Mouse (Mus musculus): Measurements from ENCODE around the gene Lrrc4. TPM values are rescaled to one million over a fixed set of nuclear protein-coding genes. Genes with fewer than 3 reads are reported as not detected.

Lrrc4 gene
- polyA plus RNA-seq, 1 experiment = 0.53 TPM

DNA sequence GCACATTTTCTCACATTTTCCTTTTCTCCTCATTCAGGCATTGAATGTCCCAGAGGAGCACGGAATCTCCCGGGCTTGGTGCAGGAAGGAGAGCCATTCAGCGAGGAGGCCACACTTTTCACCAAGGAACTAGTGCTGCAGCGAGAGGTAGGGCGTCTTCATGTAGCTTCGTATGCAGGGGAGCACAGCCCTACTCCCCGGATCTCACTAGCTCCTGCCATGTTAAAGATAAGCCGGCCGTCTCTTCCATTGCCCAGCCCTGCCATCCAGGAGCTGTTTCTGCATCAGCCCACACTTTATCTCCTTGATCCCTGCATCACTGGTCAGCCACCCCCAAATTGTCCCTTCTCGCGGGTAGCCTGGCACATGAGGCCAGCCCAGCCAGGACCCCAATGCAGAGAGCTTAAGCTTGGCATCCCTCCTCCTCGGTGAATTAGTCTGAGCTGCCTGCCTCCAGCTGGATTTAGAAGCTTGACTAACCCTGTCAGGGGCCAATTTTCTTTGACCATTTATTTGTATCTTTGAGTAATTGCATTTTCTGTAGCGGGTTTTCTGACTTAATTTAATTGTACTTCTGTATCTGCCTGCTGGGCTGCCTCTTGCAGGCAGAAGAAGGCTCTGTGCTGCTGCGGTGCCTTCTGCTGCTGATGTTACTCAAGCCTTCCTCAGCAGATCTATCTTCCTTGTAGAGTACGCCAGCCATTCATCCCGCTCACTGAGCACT is 35.6 kb downstream of the Lrrc4 start:
- Histone ChIP-seq H3K27me3 (ENCODE audit: control insufficient read depth, insufficient read depth, low read length) (no peaks in the 10 kb centered on the region), H3K4me3 (ENCODE audit: extremely low read depth, insufficient read depth, insufficient read length) (no peak overlapping the region), H3K27ac (ENCODE audit: insufficient read depth, low read length) (no peak overlapping the region), H3K4me1 (ENCODE audit: control insufficient read depth, insufficient read depth, insufficient read length) (no peaks in the 10 kb centered on the region), H3K36me3 (ENCODE audit: control insufficient read depth, insufficient read depth, low read length) (peaks cover 7% of the 10 kb centered on the region)
- WGBS = 95% methylated on average over 16 of the region's 16 CpGs
- TF ChIP-seq POLR2A (IDR thresholded peaks at IDR 0.05; ENCODE audit: low read depth, low read length) (no peak), CTCF (IDR thresholded peaks at IDR 0.05; ENCODE audit: extremely low read depth, insufficient read depth, insufficient read length, insufficient replicate concordance) (no peak)
- no peak for DNase-seq (ENCODE audit: low read depth in 1 of 2, low spot score in 2 of 2)

DNA sequence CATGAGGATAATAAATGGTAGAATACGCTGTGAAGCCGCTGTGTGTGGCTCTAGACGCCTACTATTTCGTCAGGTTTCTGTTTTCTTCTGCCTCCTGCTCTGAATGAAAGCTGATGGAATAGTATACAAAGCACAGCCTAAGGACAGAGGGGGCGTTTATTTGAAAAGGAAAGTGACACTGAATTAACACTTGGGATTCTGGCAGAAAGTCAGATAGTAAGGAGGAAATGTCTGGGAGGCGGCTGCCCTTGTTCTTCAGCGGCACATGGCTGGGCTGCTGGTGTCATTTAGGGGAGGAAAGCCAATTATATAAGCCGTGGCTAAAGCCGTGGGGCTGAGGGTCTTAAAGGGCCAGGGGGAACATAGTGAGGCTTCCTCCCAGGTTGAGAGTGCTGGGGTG is 36.2 kb downstream of the Lrrc4 start:
- 87% methylated on average over 9 of the region's 9 CpGs for WGBS
- TF ChIP-seq CTCF (IDR thresholded peaks at IDR 0.05; ENCODE audit: extremely low read depth, insufficient read depth, insufficient read length, insufficient replicate concordance) = no peak
- TF ChIP-seq POLR2A (IDR thresholded peaks at IDR 0.05; ENCODE audit: low read depth, low read length) = no peak

DNA sequence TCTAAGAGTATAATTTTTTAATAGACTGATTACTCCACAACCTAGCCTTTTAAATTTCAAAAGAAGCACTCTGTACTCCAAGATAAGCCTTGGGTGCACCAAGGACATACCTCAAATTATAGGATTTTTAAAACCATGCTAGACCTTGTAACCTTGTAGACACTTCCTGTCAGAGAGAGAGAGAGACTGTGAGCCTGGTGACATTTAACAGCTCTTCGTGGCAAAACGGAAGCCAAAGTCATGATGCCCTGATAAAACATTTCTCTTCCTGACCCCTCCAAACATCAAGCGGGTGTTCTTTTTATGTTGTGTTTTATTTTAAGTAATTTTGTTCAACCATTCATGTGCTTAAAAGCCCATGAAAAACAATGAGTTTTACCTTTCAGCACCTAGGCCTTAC is 39.7 kb downstream of the Lrrc4 start:
- no peaks in the 10 kb centered on the region for H3K4me1 ChIP-seq (ENCODE audit: control insufficient read depth, insufficient read depth, insufficient read length)

More for the DNA sequence above, 36.2 kb downstream of the Lrrc4 start:
- peaks cover 7% of the 10 kb centered on the region for H3K36me3 ChIP-seq (ENCODE audit: control insufficient read depth, insufficient read depth, low read length)
- H3K27ac ChIP-seq (ENCODE audit: insufficient read depth, low read length) = no peak overlapping the region
- no peaks in the 10 kb centered on the region for H3K27me3 ChIP-seq (ENCODE audit: control insufficient read depth, insufficient read depth, low read length)
- no peak for DNase-seq (ENCODE audit: low read depth in 1 of 2, low spot score in 2 of 2)
- no peaks in the 10 kb centered on the region for H3K4me1 ChIP-seq (ENCODE audit: control insufficient read depth, insufficient read depth, insufficient read length)
- no peak overlapping the region for H3K4me3 ChIP-seq (ENCODE audit: extremely low read depth, insufficient read depth, insufficient read length)

DNA sequence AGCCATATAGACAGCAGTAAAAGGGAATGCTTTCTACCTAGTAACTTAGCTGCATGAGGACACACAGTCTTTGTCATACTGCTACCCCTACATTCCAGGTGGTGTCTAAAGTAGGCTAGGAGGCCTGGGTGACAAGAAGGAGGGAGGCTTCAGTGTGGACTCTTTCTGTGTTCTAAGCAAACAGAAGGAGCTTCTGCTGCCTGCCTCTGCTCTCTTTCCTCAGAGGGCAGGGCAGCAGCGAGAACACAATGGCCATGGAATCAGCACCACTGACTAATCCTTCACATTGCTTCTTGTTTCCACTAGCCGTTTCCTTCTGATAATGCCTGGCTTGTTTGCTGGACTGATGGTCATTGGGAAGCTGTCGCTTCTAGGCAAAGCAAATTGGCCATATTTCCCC is 40.4 kb downstream of the Lrrc4 start:
- Histone ChIP-seq H3K27me3 (ENCODE audit: control insufficient read depth, insufficient read depth, low read length) (no peaks in the 10 kb centered on the region), H3K36me3 (ENCODE audit: control insufficient read depth, insufficient read depth, low read length) (peaks cover 4% of the 10 kb centered on the region), H3K27ac (ENCODE audit: insufficient read depth, low read length) (no peak overlapping the region), H3K4me3 (ENCODE audit: extremely low read depth, insufficient read depth, insufficient read length) (no peak overlapping the region), H3K4me1 (ENCODE audit: control insufficient read depth, insufficient read depth, insufficient read length) (no peaks in the 10 kb centered on the region)
- WGBS = 82% methylated on average over 3 of the region's 3 CpGs
- no peak for TF ChIP-seq CTCF (IDR thresholded peaks at IDR 0.05; ENCODE audit: extremely low read depth, insufficient read depth, insufficient read length, insufficient replicate concordance)
- no peak for TF ChIP-seq POLR2A (IDR thresholded peaks at IDR 0.05; ENCODE audit: low read depth, low read length)
- DNase-seq (ENCODE audit: low read depth in 1 of 2, low spot score in 2 of 2) = no peak

More for the DNA sequence above, 39.7 kb downstream of the Lrrc4 start:
- DNase-seq (ENCODE audit: low read depth in 1 of 2, low spot score in 2 of 2) = no peak
- no peak overlapping the region for H3K27ac ChIP-seq (ENCODE audit: insufficient read depth, low read length)
- TF ChIP-seq POLR2A (IDR thresholded peaks at IDR 0.05; ENCODE audit: low read depth, low read length) (no peak), CTCF (IDR thresholded peaks at IDR 0.05; ENCODE audit: extremely low read depth, insufficient read depth, insufficient read length, insufficient replicate concordance) (no peak)
- no peaks in the 10 kb centered on the region for H3K27me3 ChIP-seq (ENCODE audit: control insufficient read depth, insufficient read depth, low read length)
- peaks cover 6% of the 10 kb centered on the region for H3K36me3 ChIP-seq (ENCODE audit: control insufficient read depth, insufficient read depth, low read length)
- WGBS = 63% methylated on average over 3 of the region's 3 CpGs
- H3K4me3 ChIP-seq (ENCODE audit: extremely low read depth, insufficient read depth, insufficient read length) = no peak overlapping the region

DNA sequence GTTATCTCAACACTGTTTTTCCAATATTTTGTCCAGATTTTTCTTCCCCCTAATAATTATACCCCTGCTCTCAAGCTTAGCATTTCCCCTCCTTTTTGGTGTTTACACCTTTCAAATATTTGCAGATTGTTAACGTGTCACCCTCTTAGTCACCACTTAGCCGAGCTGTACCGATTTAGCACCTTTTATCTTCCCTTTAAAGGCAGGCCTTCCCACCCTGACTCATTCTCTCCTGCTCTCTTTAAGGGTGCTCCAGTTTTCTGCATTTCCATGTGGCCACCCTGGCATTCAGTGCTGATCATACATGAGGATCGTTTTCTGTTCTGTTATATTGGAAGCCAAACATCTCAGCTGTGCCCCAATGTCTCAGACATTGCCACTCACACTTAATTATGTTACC is 41.9 kb downstream of the Lrrc4 start:
- no peaks in the 10 kb centered on the region for H3K27me3 ChIP-seq (ENCODE audit: control insufficient read depth, insufficient read depth, low read length)
- H3K27ac ChIP-seq (ENCODE audit: insufficient read depth, low read length) = no peak overlapping the region
- peaks cover 2% of the 10 kb centered on the region; the same call in 1 of the 2 replicates for H3K36me3 ChIP-seq (ENCODE audit: control insufficient read depth, insufficient read depth, low read length)
- no peak overlapping the region for H3K4me3 ChIP-seq (ENCODE audit: extremely low read depth, insufficient read depth, insufficient read length)
- 79% methylated on average over 4 of the region's 4 CpGs for WGBS
- DNase-seq (ENCODE audit: low read depth in 1 of 2, low spot score in 2 of 2) = no peak
- H3K4me1 ChIP-seq (ENCODE audit: control insufficient read depth, insufficient read depth, insufficient read length) = no peaks in the 10 kb centered on the region
- no peak for TF ChIP-seq POLR2A (IDR thresholded peaks at IDR 0.05; ENCODE audit: low read depth, low read length)
- no peak for TF ChIP-seq CTCF (IDR thresholded peaks at IDR 0.05; ENCODE audit: extremely low read depth, insufficient read depth, insufficient read length, insufficient replicate concordance)

DNA sequence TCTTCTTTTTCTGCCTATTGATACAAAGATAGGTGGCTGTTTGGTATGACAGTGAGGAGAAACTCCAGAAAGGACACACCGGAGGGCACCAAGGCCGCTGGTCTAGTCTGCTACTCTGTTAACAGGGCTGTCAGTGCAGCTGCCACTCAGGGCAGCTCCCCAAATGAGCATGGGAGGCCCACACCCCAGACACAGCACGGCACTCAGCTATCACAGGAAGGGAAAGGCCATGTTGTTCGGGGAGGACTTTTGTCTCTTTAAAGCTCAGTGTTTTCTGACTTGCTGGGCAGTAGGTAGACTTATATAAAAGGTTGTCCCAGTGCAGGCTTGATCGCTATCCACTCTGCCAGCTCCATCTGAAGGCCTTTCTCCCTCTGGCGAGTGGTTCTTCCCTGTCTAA is 44.4 kb downstream of the Lrrc4 start:
- Histone ChIP-seq H3K4me3 (ENCODE audit: extremely low read depth, insufficient read depth, insufficient read length) (no peak overlapping the region), H3K36me3 (ENCODE audit: control insufficient read depth, insufficient read depth, low read length) (no peaks in the 10 kb centered on the region; the same call in 1 of the 2 replicates), H3K27ac (ENCODE audit: insufficient read depth, low read length) (no peak overlapping the region), H3K4me1 (ENCODE audit: control insufficient read depth, insufficient read depth, insufficient read length) (no peaks in the 10 kb centered on the region), H3K27me3 (ENCODE audit: control insufficient read depth, insufficient read depth, low read length) (no peaks in the 10 kb centered on the region)
- no peak for DNase-seq (ENCODE audit: low read depth in 1 of 2, low spot score in 2 of 2)
- WGBS = 87% methylated on average over 6 of the region's 6 CpGs
- TF ChIP-seq POLR2A (IDR thresholded peaks at IDR 0.05; ENCODE audit: low read depth, low read length) = no peak
- no peak for TF ChIP-seq CTCF (IDR thresholded peaks at IDR 0.05; ENCODE audit: extremely low read depth, insufficient read depth, insufficient read length, insufficient replicate concordance)

DNA sequence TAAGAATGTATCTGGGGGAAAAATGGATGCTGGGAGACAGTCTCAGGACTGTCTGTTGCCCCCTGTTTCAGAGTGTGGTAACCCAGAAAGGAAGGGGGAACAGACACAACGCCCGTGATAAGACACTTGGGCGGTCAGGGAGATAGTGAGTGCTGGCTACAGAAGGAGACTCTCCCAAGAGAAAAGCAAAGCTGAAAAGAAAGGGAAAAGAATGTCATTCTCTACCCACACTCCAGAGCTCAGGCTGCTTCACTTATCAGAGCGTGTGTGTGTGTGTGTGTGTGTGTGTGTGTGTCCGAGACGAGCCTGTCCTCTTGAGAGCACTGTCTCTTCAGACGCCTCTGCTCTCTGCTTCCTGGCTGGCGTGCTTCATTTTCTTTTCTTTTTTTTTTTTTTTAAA is 45.8 kb downstream of the Lrrc4 start:
- no peak for DNase-seq (ENCODE audit: low read depth in 1 of 2, low spot score in 2 of 2)
- Histone ChIP-seq H3K4me1 (ENCODE audit: control insufficient read depth, insufficient read depth, insufficient read length) (no peaks in the 10 kb centered on the region), H3K27me3 (ENCODE audit: control insufficient read depth, insufficient read depth, low read length) (no peaks in the 10 kb centered on the region), H3K27ac (ENCODE audit: insufficient read depth, low read length) (no peak overlapping the region), H3K4me3 (ENCODE audit: extremely low read depth, insufficient read depth, insufficient read length) (no peak overlapping the region), H3K36me3 (ENCODE audit: control insufficient read depth, insufficient read depth, low read length) (no peaks in the 10 kb centered on the region; the same call in 1 of the 2 replicates)
- 84% methylated on average over 8 of the region's 8 CpGs for WGBS
- TF ChIP-seq CTCF (IDR thresholded peaks at IDR 0.05; ENCODE audit: extremely low read depth, insufficient read depth, insufficient read length, insufficient replicate concordance) (no peak), POLR2A (IDR thresholded peaks at IDR 0.05; ENCODE audit: low read depth, low read length) (no peak)
